Mouse (Mus musculus): ENCODE results near the gene Mettl25. TPM values are rescaled to one million over a fixed set of nuclear protein-coding genes. Genes with fewer than 3 reads are reported as not detected.

The Mettl25 gene
- polyA plus RNA-seq, 1 experiment from 2014 or later, result 14.6 TPM

- H3K4me2 ChIP-seq, result no peak overlapping the region
- no peak overlapping the region for H3K27ac ChIP-seq (ENCODE audit: low read depth)
- no peak overlapping the region for H3K4me3 ChIP-seq (ENCODE audit: low read depth, low read length)
- H3K4me1 ChIP-seq (ENCODE audit: insufficient read depth), result no peaks in the 10 kb centered on the region
- DNase-seq (no peak), ATAC-seq (ENCODE audit: insufficient read depth) (no peak)
- H3K27me3 ChIP-seq (ENCODE audit: insufficient read depth, low read length), result no peaks in the 10 kb centered on the region
- H3K9ac ChIP-seq, result no peak overlapping the region
- no peak for TF ChIP-seq CTCF (IDR thresholded peaks at IDR 0.05; ENCODE audit: low read depth)
- WGBS, result 50% methylated on average over 4 of the region's 4 CpGs
- no peaks in the 10 kb centered on the region for H3K36me3 ChIP-seq (ENCODE audit: insufficient read depth)
- no peaks in the 10 kb centered on the region for H3K9me3 ChIP-seq (ENCODE audit: low read depth, low read length)
These were observed 126.8 kb downstream of the Mettl25 start for GRCm38 (mm10) chr10:105714366-105714765.

DNA sequence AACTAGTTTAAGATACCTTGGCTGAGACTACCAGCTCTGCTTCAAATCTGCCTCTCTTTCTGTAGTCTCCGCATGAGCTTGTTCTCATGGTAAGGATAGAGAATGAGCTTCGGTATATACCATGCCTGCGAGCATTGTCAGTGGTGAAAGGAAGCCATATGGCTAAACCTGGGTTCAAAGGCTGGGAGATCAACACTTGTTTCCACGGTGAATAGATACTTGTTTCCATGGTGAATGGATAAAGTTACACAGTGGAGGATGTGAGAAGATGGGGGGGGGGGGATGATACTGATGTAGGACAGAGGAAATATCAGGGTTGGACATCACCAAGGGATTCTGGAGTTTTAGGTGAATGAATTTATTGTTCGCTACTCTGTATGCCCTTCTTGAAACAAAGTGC, 128.0 kb downstream of the Mettl25 start:
- Histone ChIP-seq H3K4me3 (ENCODE audit: low read depth, low read length) (no peak overlapping the region), H3K4me2 (no peak overlapping the region), H3K27ac (ENCODE audit: low read depth) (no peak overlapping the region), H3K27me3 (ENCODE audit: insufficient read depth, low read length) (no peaks in the 10 kb centered on the region), H3K9ac (no peak overlapping the region), H3K36me3 (ENCODE audit: insufficient read depth) (no peaks in the 10 kb centered on the region), H3K4me1 (ENCODE audit: insufficient read depth) (no peaks in the 10 kb centered on the region), H3K9me3 (ENCODE audit: low read depth, low read length) (no peaks in the 10 kb centered on the region)
- DNase-seq (no peak), ATAC-seq (ENCODE audit: insufficient read depth) (no peak)
- no peak for TF ChIP-seq CTCF (IDR thresholded peaks at IDR 0.05; ENCODE audit: low read depth)
- 74% methylated on average over 5 of the region's 5 CpGs for WGBS

Other genes starting within 250 kb of the Mettl25 start
- gene Ccdc59, start 313 bp downstream of the Mettl25 start, polyA plus RNA-seq (2014; fragmentation: Nextera tagmentation; extraction: Ambion mirVana), result 52.4 and 59.2 TPM in 2 replicates

Data from lung, embryonic 14.5 days (tissue).